Comparison of ENCODE assay signal across 10 mouse cellular contexts in the genomic region with DNA sequence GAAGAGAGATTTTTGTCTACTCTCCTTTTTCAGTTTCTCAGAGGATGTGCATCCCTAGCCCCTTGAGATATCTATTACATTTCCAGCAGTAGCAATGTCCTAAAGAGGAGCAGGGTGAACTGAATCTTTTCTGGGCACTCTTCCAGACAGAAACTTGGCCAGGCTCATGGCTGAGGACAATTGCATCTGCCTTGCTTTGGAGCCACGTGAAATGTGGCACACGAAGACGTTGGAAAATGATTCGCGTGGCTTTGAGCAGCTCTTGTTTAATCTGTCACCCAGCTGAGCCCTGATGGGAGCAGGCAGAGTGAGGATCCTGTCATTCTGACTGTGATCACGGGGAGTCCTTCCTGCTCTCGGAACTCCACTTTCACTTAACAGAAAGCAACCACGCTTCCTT.
DNase-seq lines count a peak whose midpoint lies in the region; ATAC-seq lines count a peak whose summit lies in the region.
"Had no signal": no experiment of that assay in that cellular context is flagged by ENCODE, and none has a peak within 500 bp of the region (broad histone marks: within the 10 kb centered on the region; RNA-seq: fewer than 3 reads in every experiment).

No protein-coding gene starts in this region.

- H3K27ac ChIP-seq in midbrain, embryonic 14.5 days (replicated peaks; ENCODE audit: low read depth, low read length): no peak overlapping the region
- H3K27ac ChIP-seq in midbrain, embryonic 13.5 days: no peak overlapping the region
- no peak overlapping the region for H3K27ac ChIP-seq in intestine, embryonic 16.5 days (ENCODE audit: low read length)
- H3K27ac ChIP-seq: midbrain, embryonic 12.5 days had no signal

- H3K4me3 ChIP-seq in midbrain, embryonic 14.5 days (replicated peaks; ENCODE audit: low read depth, low read length): no peak overlapping the region
- no peak overlapping the region for H3K4me3 ChIP-seq in midbrain, embryonic 13.5 days (replicated peaks)
- no peak overlapping the region for H3K4me3 ChIP-seq in intestine, embryonic 16.5 days (ENCODE audit: low read length)
- H3K4me3 ChIP-seq: midbrain, embryonic 12.5 days had no signal

- H3K9me3 ChIP-seq in midbrain, embryonic 14.5 days (ENCODE audit: control insufficient read depth, low read length): no peaks in the 10 kb centered on the region
- no peaks in the 10 kb centered on the region for H3K9me3 ChIP-seq in midbrain, embryonic 13.5 days
- H3K9me3 ChIP-seq in intestine, embryonic 16.5 days (ENCODE audit: control insufficient read depth, low read length): no peaks in the 10 kb centered on the region
- H3K9me3 ChIP-seq: midbrain, embryonic 12.5 days had no signal

- H3K27me3 ChIP-seq in midbrain, embryonic 14.5 days (ENCODE audit: control insufficient read depth, insufficient read depth, low read length): no peaks in the 10 kb centered on the region
- H3K27me3 ChIP-seq in midbrain, embryonic 13.5 days: no peaks in the 10 kb centered on the region
- H3K27me3 ChIP-seq in intestine, embryonic 16.5 days (replicated peaks; ENCODE audit: control insufficient read depth, insufficient read depth, low read length): no peaks in the 10 kb centered on the region
- H3K27me3 ChIP-seq: midbrain, embryonic 12.5 days had no signal

- peak; percentile 46 for DNase-seq in heart, adult 11 months
- DNase-seq in heart, adult 8-10 months (ENCODE audit: low spot score): no peak
- peak; percentile 47 for DNase-seq in midbrain, embryonic 14.5 days
- DNase-seq in layer of hippocampus, adult 9-11 months: peak; percentile 10
- peak; percentile 34 for DNase-seq in right cerebral cortex, postnatal 4 days
- DNase-seq: gastrocnemius, postnatal 36 days had no signal

- H3K9ac ChIP-seq in midbrain, embryonic 14.5 days (replicated peaks; ENCODE audit: low read length): no peak overlapping the region
- H3K9ac ChIP-seq in midbrain, embryonic 13.5 days (replicated peaks): no peak overlapping the region
- no peak overlapping the region for H3K9ac ChIP-seq in intestine, embryonic 16.5 days (ENCODE audit: low read depth, low read length)
- H3K9ac ChIP-seq: midbrain, embryonic 12.5 days had no signal

- H3K4me2 ChIP-seq in midbrain, embryonic 14.5 days (ENCODE audit: low read length): no peak overlapping the region
- H3K4me2 ChIP-seq in midbrain, embryonic 13.5 days (replicated peaks): no peak overlapping the region
- H3K4me2 ChIP-seq in intestine, embryonic 16.5 days (ENCODE audit: low read depth, low read length): no peak overlapping the region
- H3K4me2 ChIP-seq: midbrain, embryonic 12.5 days had no signal

- H3K36me3 ChIP-seq in midbrain, embryonic 14.5 days (ENCODE audit: control insufficient read depth, insufficient read depth, low read length): no peaks in the 10 kb centered on the region
- H3K36me3 ChIP-seq in midbrain, embryonic 13.5 days: no peaks in the 10 kb centered on the region
- no peaks in the 10 kb centered on the region for H3K36me3 ChIP-seq in intestine, embryonic 16.5 days (ENCODE audit: control insufficient read depth, insufficient read depth, low read length)
- H3K36me3 ChIP-seq: midbrain, embryonic 12.5 days had no signal

- WGBS in midbrain, embryonic 14.5 days: 70% methylated on average over 8 of the region's 8 CpGs
- 70% methylated on average over 8 of the region's 8 CpGs for WGBS in midbrain, embryonic 13.5 days
- 54% methylated on average over 8 of the region's 8 CpGs for WGBS in intestine, embryonic 16.5 days

- H3K4me1 ChIP-seq in midbrain, embryonic 14.5 days (ENCODE audit: control insufficient read depth, insufficient read depth, low read length): 0 out of 2 replicates have a peak, but pooled peaks cover 4% of the 10 kb centered on the region
- no peaks in the 10 kb centered on the region for H3K4me1 ChIP-seq in midbrain, embryonic 13.5 days (replicated peaks)
- no peaks in the 10 kb centered on the region for H3K4me1 ChIP-seq in intestine, embryonic 16.5 days (ENCODE audit: control insufficient read depth, insufficient read depth, low read length)

- ATAC-seq in midbrain, embryonic 14.5 days (ENCODE audit: low FRiP score, low TSS enrichment): no peak
- no peak for ATAC-seq in midbrain, embryonic 13.5 days
- ATAC-seq in intestine, embryonic 16.5 days: no peak
- ATAC-seq: intestine, postnatal 0 days had no signal
